In genomic region chr2:6540825-6541224, GRCm38 (mm10) we compare ENCODE assay signal across 19 mouse cellular contexts.
DNase-seq lines count a peak whose midpoint lies in the region; ATAC-seq lines count a peak whose summit lies in the region.
"Had no signal": no experiment of that assay in that cellular context is flagged by ENCODE, and none has a peak within 500 bp of the region (broad histone marks: within the 10 kb centered on the region; RNA-seq: fewer than 3 reads in every experiment).

No protein-coding gene starts in this region.

- no peak overlapping the region for H3K4me3 ChIP-seq in hindbrain, embryonic 13.5 days
- H3K4me3 ChIP-seq in hindbrain, embryonic 12.5 days: no peak overlapping the region
- no peak overlapping the region for H3K4me3 ChIP-seq in midbrain, embryonic 10.5 days
- no peak overlapping the region for H3K4me3 ChIP-seq in midbrain, embryonic 11.5 days (ENCODE audit: low read depth, low read length)
- H3K4me3 ChIP-seq in forebrain, embryonic 16.5 days (replicated peaks; ENCODE audit: low read length): no peak overlapping the region
- no peak overlapping the region for H3K4me3 ChIP-seq in liver, embryonic 12.5 days
- H3K4me3 ChIP-seq: limb, embryonic 13.5 days; megakaryocyte, embryonic 14.5 days; neural tube, embryonic 13.5 days had no signal

- DNase-seq in heart, adult 11 months: peak; percentile 85
- no peak for DNase-seq in heart, adult 9 months (ENCODE audit: low spot score in 2 of 2)
- no peak for DNase-seq in midbrain, embryonic 10.5 days (ENCODE audit: low spot score)
- no peak for DNase-seq in midbrain, embryonic 11.5 days (ENCODE audit: low spot score, missing footprints)
- DNase-seq: adrenal gland, postnatal 14 days; gastrocnemius, postnatal 36 days; kidney, adult 9 months; kidney, postnatal 36 days; layer of hippocampus, adult 9-11 months; thymus, postnatal 36 days had no signal

- WGBS in hindbrain, embryonic 13.5 days: 91% methylated on average over 6 of the region's 6 CpGs
- WGBS in hindbrain, embryonic 12.5 days: 95% methylated on average over 4 of the region's 6 CpGs
- 83% methylated on average over 6 of the region's 6 CpGs for WGBS in midbrain, embryonic 10.5 days
- 97% methylated on average over 4 of the region's 6 CpGs for WGBS in midbrain, embryonic 11.5 days
- WGBS in forebrain, embryonic 16.5 days: 80% methylated on average over 6 of the region's 6 CpGs
- 91% methylated on average over 5 of the region's 6 CpGs for WGBS in liver, embryonic 12.5 days (ENCODE audit: insufficient replicate concordance)

- H3K9me3 ChIP-seq in hindbrain, embryonic 13.5 days: no peaks in the 10 kb centered on the region
- H3K9me3 ChIP-seq in hindbrain, embryonic 12.5 days (replicated peaks): no peaks in the 10 kb centered on the region
- no peaks in the 10 kb centered on the region for H3K9me3 ChIP-seq in midbrain, embryonic 10.5 days (replicated peaks)
- no peaks in the 10 kb centered on the region for H3K9me3 ChIP-seq in midbrain, embryonic 11.5 days (ENCODE audit: control insufficient read depth, low read length)
- H3K9me3 ChIP-seq in forebrain, embryonic 16.5 days (ENCODE audit: control insufficient read depth, low read length): no peaks in the 10 kb centered on the region
- no peaks in the 10 kb centered on the region for H3K9me3 ChIP-seq in liver, embryonic 12.5 days (replicated peaks)
- H3K9me3 ChIP-seq: limb, embryonic 13.5 days; megakaryocyte, embryonic 14.5 days; neural tube, embryonic 13.5 days had no signal

- no peaks in the 10 kb centered on the region for H3K27me3 ChIP-seq in hindbrain, embryonic 13.5 days
- no peaks in the 10 kb centered on the region for H3K27me3 ChIP-seq in hindbrain, embryonic 12.5 days
- no peaks in the 10 kb centered on the region for H3K27me3 ChIP-seq in midbrain, embryonic 10.5 days (ENCODE audit: low read depth, poor library complexity, severe bottlenecking)
- no peaks in the 10 kb centered on the region for H3K27me3 ChIP-seq in midbrain, embryonic 11.5 days (ENCODE audit: control insufficient read depth, insufficient read depth, low read length)
- no peaks in the 10 kb centered on the region for H3K27me3 ChIP-seq in forebrain, embryonic 16.5 days (replicated peaks; ENCODE audit: control insufficient read depth, insufficient read depth, low read length)
- no peaks in the 10 kb centered on the region for H3K27me3 ChIP-seq in liver, embryonic 12.5 days (replicated peaks)
- H3K27me3 ChIP-seq: CH12.LX; limb, embryonic 13.5 days; megakaryocyte, embryonic 14.5 days; neural tube, embryonic 13.5 days had no signal

- no peak overlapping the region for H3K4me2 ChIP-seq in hindbrain, embryonic 13.5 days
- no peak overlapping the region for H3K4me2 ChIP-seq in hindbrain, embryonic 12.5 days (replicated peaks)
- no peak overlapping the region for H3K4me2 ChIP-seq in midbrain, embryonic 11.5 days
- H3K4me2 ChIP-seq in forebrain, embryonic 16.5 days (ENCODE audit: low read length): no peak overlapping the region
- no peak overlapping the region for H3K4me2 ChIP-seq in liver, embryonic 12.5 days
- H3K4me2 ChIP-seq: limb, embryonic 13.5 days; neural tube, embryonic 13.5 days had no signal

- H3K9ac ChIP-seq in hindbrain, embryonic 13.5 days: no peak overlapping the region
- H3K9ac ChIP-seq in hindbrain, embryonic 12.5 days: no peak overlapping the region
- H3K9ac ChIP-seq in midbrain, embryonic 11.5 days (ENCODE audit: low read length): no peak overlapping the region
- H3K9ac ChIP-seq in forebrain, embryonic 16.5 days (replicated peaks; ENCODE audit: low read depth, low read length): no peak overlapping the region
- H3K9ac ChIP-seq in liver, embryonic 12.5 days: no peak overlapping the region
- H3K9ac ChIP-seq: limb, embryonic 13.5 days; liver, embryonic 14.5 days; neural tube, embryonic 13.5 days had no signal

- peaks cover 11% of the 10 kb centered on the region for H3K36me3 ChIP-seq in hindbrain, embryonic 13.5 days
- no peaks in the 10 kb centered on the region for H3K36me3 ChIP-seq in hindbrain, embryonic 12.5 days
- 0 out of 2 replicates have a peak, but pooled peaks cover 6% of the 10 kb centered on the region for H3K36me3 ChIP-seq in midbrain, embryonic 10.5 days
- no peaks in the 10 kb centered on the region; the same call in 1 of the 2 replicates for H3K36me3 ChIP-seq in midbrain, embryonic 11.5 days (ENCODE audit: control insufficient read depth, insufficient read depth, low read length)
- peaks cover 12% of the 10 kb centered on the region; the same call in 1 of the 2 replicates for H3K36me3 ChIP-seq in forebrain, embryonic 16.5 days (ENCODE audit: control insufficient read depth, insufficient read depth)
- H3K36me3 ChIP-seq in liver, embryonic 12.5 days: no peaks in the 10 kb centered on the region
- H3K36me3 ChIP-seq: limb, embryonic 13.5 days had no signal

- ATAC-seq in hindbrain, embryonic 13.5 days (ENCODE audit: low FRiP score): no peak
- no peak for ATAC-seq in hindbrain, embryonic 12.5 days (ENCODE audit: low FRiP score)
- no peak for ATAC-seq in midbrain, embryonic 11.5 days (ENCODE audit: low FRiP score)
- no peak for ATAC-seq in forebrain, embryonic 16.5 days
- no peak for ATAC-seq in liver, embryonic 12.5 days

- H3K4me1 ChIP-seq in hindbrain, embryonic 13.5 days (replicated peaks): peaks cover 15% of the 10 kb centered on the region
- peaks cover 9% of the 10 kb centered on the region; the same call in 1 of the 2 replicates for H3K4me1 ChIP-seq in hindbrain, embryonic 12.5 days
- peaks cover 15% of the 10 kb centered on the region for H3K4me1 ChIP-seq in midbrain, embryonic 10.5 days
- H3K4me1 ChIP-seq in midbrain, embryonic 11.5 days (ENCODE audit: control insufficient read depth, insufficient read depth, low read length): peaks cover 3% of the 10 kb centered on the region; the same call in 1 of the 2 replicates
- H3K4me1 ChIP-seq in forebrain, embryonic 16.5 days (replicated peaks; ENCODE audit: control insufficient read depth, insufficient read depth, low read length): peaks cover 16% of the 10 kb centered on the region
- H3K4me1 ChIP-seq in liver, embryonic 12.5 days: peaks cover 9% of the 10 kb centered on the region; the same call in 1 of the 2 replicates

- peak overlapping the region; percentile 23; the same call in 1 of the 2 replicates for H3K27ac ChIP-seq in hindbrain, embryonic 13.5 days
- no peak overlapping the region for H3K27ac ChIP-seq in hindbrain, embryonic 12.5 days
- 0 out of 2 replicates have a peak overlapping the region, but pooled peaks have one; percentile 38 for H3K27ac ChIP-seq in midbrain, embryonic 10.5 days (replicated peaks)
- no peak overlapping the region for H3K27ac ChIP-seq in midbrain, embryonic 11.5 days (ENCODE audit: low read depth, low read length)
- peak overlapping the region; percentile 21 for H3K27ac ChIP-seq in forebrain, embryonic 16.5 days (ENCODE audit: low read length)
- H3K27ac ChIP-seq in liver, embryonic 12.5 days: no peak overlapping the region
- H3K27ac ChIP-seq: limb, embryonic 13.5 days; liver, embryonic 14.5 days; neural tube, embryonic 13.5 days had no signal

Comparison
In these comparisons a context has a peak if more than half of its experiments do, and no peak if none do; other contexts are left out.
1. H3K27ac ChIP-seq: peak in hindbrain, embryonic 13.5 days (single experiment), midbrain, embryonic 10.5 days (single experiment) and forebrain, embryonic 16.5 days (single experiment); none in hindbrain, embryonic 12.5 days (single experiment), midbrain, embryonic 11.5 days (single experiment) and liver, embryonic 12.5 days (single experiment).